ENCODE assay signal across 7 mouse cellular contexts in genomic region chr6:54429447-54430194, GRCm38 (mm10). TPM values are rescaled to one million over a fixed set of nuclear protein-coding genes. Genes with fewer than 3 reads are reported as not detected.
A peak's percentile ranks its signal among the peaks of the same experiment; 100 is the strongest.
DNase-seq lines count a peak whose midpoint lies in the region; ATAC-seq lines count a peak whose summit lies in the region.

Gene Wipf3, plus strand, starts transcription at chr6:54429603.

- no peaks in the 10 kb centered on the region for H3K36me3 ChIP-seq in intestine, embryonic 14.5 days (ENCODE audit: control insufficient read depth, insufficient read depth, low read length)
- no peaks in the 10 kb centered on the region for H3K36me3 ChIP-seq in midbrain, embryonic 10.5 days
- no peaks in the 10 kb centered on the region for H3K36me3 ChIP-seq in stomach, embryonic 14.5 days (ENCODE audit: control insufficient read depth, insufficient read depth, low read length)

- no peak within 1 kb of the TSS for H3K27ac ChIP-seq in intestine, embryonic 14.5 days (ENCODE audit: low read depth)
- H3K27ac ChIP-seq in midbrain, embryonic 10.5 days (replicated peaks), result peak within 1 kb of the TSS; percentile 74
- no peak within 1 kb of the TSS for H3K27ac ChIP-seq in stomach, embryonic 14.5 days (ENCODE audit: low read length)

- under 1% methylated on average over 71 of the region's 71 CpGs for WGBS in intestine, embryonic 14.5 days
- WGBS in midbrain, embryonic 10.5 days, result under 1% methylated on average over 71 of the region's 71 CpGs
- WGBS in stomach, embryonic 14.5 days, result under 1% methylated on average over 68 of the region's 71 CpGs

- peaks cover 15% of the 10 kb centered on the region; the same call in 1 of the 2 replicates for H3K27me3 ChIP-seq in intestine, embryonic 14.5 days (replicated peaks; ENCODE audit: control insufficient read depth, insufficient read depth, low read length)
- peaks cover 60% of the 10 kb centered on the region for H3K27me3 ChIP-seq in midbrain, embryonic 10.5 days (ENCODE audit: low read depth, poor library complexity, severe bottlenecking)
- H3K27me3 ChIP-seq in stomach, embryonic 14.5 days (ENCODE audit: control insufficient read depth, insufficient read depth, low read length), result 0 out of 2 replicates have a peak, but pooled peaks cover 3% of the 10 kb centered on the region

- peak; percentile 90 for ATAC-seq in intestine, embryonic 14.5 days (replicated peaks; ENCODE audit: low FRiP score, low TSS enrichment, low read depth)
- peak; percentile 90 for ATAC-seq in stomach, embryonic 14.5 days (ENCODE audit: insufficient number of reproducible peaks, insufficient read depth, low FRiP score, low read depth)

- peak; percentile 28 for DNase-seq in adrenal gland, adult 8-10 months
- peak; percentile 85 to 89 for DNase-seq in cerebellum, postnatal 25 days
- DNase-seq in gastrocnemius, postnatal 36 days, result peak; percentile 42 to 49
- peak; percentile 77 for DNase-seq in intestine, embryonic 14.5 days (ENCODE audit: low spot score)
- DNase-seq in left cerebral cortex, postnatal 36 days (ENCODE audit: low spot score in 2 of 2), result peak; percentile 59 to 82
- DNase-seq in midbrain, embryonic 10.5 days (ENCODE audit: low spot score), result peak; percentile 68

- H3K9ac ChIP-seq in intestine, embryonic 14.5 days (ENCODE audit: low read length), result peak within 1 kb of the TSS; percentile 36
- H3K9ac ChIP-seq in stomach, embryonic 14.5 days (replicated peaks; ENCODE audit: low read depth, low read length), result peak within 1 kb of the TSS; percentile 6; the same call in 1 of the 2 replicates

- H3K4me1 ChIP-seq in intestine, embryonic 14.5 days (replicated peaks; ENCODE audit: control insufficient read depth, insufficient read depth, low read length), result peaks cover 4% of the 10 kb centered on the region; the same call in 1 of the 2 replicates
- H3K4me1 ChIP-seq in midbrain, embryonic 10.5 days, result peaks cover 40% of the 10 kb centered on the region
- 0 out of 2 replicates have a peak, but pooled peaks cover 3% of the 10 kb centered on the region for H3K4me1 ChIP-seq in stomach, embryonic 14.5 days (ENCODE audit: control insufficient read depth, insufficient read depth, low read length)

- intact Hi-C loops in gastrocnemius, postnatal 36 days (cut with DNase I), result loop anchor here (5.0 kb wide), 1 partner anchor 43 kb away; no protein-coding TSS in a partner anchor
- intact Hi-C loops in left cerebral cortex, postnatal 36 days (cut with DNase I), result loop anchor here (5.0 kb wide), 2 partner anchors 32 to 78 kb away; no protein-coding TSS in a partner anchor

- peak within 1 kb of the TSS; percentile 99 for H3K4me2 ChIP-seq in intestine, embryonic 14.5 days (ENCODE audit: low read length)
- H3K4me2 ChIP-seq in stomach, embryonic 14.5 days (replicated peaks; ENCODE audit: low read depth, low read length), result peak within 1 kb of the TSS; percentile 96

- H3K9me3 ChIP-seq in intestine, embryonic 14.5 days (ENCODE audit: control insufficient read depth, low read length), result no peaks in the 10 kb centered on the region
- H3K9me3 ChIP-seq in midbrain, embryonic 10.5 days (replicated peaks), result no peaks in the 10 kb centered on the region
- no peaks in the 10 kb centered on the region for H3K9me3 ChIP-seq in stomach, embryonic 14.5 days (ENCODE audit: control insufficient read depth, low read depth, low read length)

- peak within 1 kb of the TSS; percentile 45 for H3K4me3 ChIP-seq in intestine, embryonic 14.5 days (ENCODE audit: low read depth, low read length)
- peak within 1 kb of the TSS; percentile 64 for H3K4me3 ChIP-seq in midbrain, embryonic 10.5 days
- H3K4me3 ChIP-seq in stomach, embryonic 14.5 days (ENCODE audit: low read depth, low read length), result peak within 1 kb of the TSS; percentile 45

RNA-seq across cellular contexts. Expression of gene Wipf3, which starts in this region (rescaled TPM):
- total RNA-seq in adrenal gland, adult 8-10 months (2022), result 1 to 10 TPM; 1.3 to 3.3 (median 2.7) TPM
- total RNA-seq in gastrocnemius, postnatal 36 days (2021), result 10 to 100 TPM; 15.5 to 16.0 TPM
- polyA plus RNA-seq in intestine, embryonic 14.5 days (2014; fragmentation: Nextera tagmentation; extraction: Ambion mirVana), result 1.2 and 1.7 TPM in 2 replicates
- total RNA-seq in left cerebral cortex, postnatal 36 days (2021), result 100 to 1,000 TPM in 1 of 2 experiments, 10 to 100 TPM in 1; 72.1 to 106 TPM
- polyA plus RNA-seq in midbrain, embryonic 10.5 days (2016; fragmentation: Nextera tagmentation; extraction: Ambion mirVana), result 0.30 and 0.50 TPM in 2 replicates
- polyA plus RNA-seq in stomach, embryonic 14.5 days (2014; fragmentation: Nextera tagmentation; extraction: Ambion mirVana), result 1.3 and 1.5 TPM in 2 replicates

Comparison
In these comparisons a context has a peak if more than half of its experiments do, and no peak if none do; other contexts are left out.
1. RNA of gene Wipf3 (total RNA-seq): 72.1 to 106 TPM in left cerebral cortex, postnatal 36 days; 15.5 to 16.0 TPM in gastrocnemius, postnatal 36 days and 1.3 to 3.3 TPM in adrenal gland, adult 8-10 months; every median in the first group is over 4 times any median in the second.
2. Peak in DNase-seq, H3K4me3 ChIP-seq and H3K27ac ChIP-seq in midbrain, embryonic 10.5 days; RNA of the gene not detected or under 1 TPM.
3. DNase-seq: peak in every context shown above with its lines; median percentile 87 in cerebellum, postnatal 25 days; 77 in intestine, embryonic 14.5 days; 70 in left cerebral cortex, postnatal 36 days; 68 in midbrain, embryonic 10.5 days; 46 in gastrocnemius, postnatal 36 days; 28 in adrenal gland, adult 8-10 months.
4. Peak in every context shown above with its lines, with median percentiles within 50 percentile points of each other: H3K4me3 ChIP-seq.